ENCODE assay signal across 9 mouse cellular contexts in the genomic region with DNA sequence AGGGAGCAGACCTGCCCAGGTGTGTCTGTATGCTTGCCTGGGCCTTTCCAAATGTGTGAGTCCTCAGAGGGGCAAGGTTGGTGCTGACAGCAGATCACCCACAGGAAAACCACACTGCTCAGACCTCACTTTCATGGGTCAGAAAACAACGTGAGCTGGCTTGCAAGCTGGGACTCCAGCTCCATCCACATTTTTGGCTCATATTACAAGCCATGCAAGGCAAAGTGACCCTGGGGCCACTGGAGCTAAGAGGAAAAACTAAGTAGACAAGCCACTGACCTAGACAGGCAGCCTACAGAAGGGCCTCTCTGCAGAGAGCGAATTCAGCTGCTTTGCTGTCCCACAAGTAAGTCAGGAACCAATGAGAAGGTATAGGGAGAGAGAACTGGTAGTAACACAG.
A peak's percentile ranks its signal among the peaks of the same experiment; 100 is the strongest.
DNase-seq lines count a peak whose midpoint lies in the region; ATAC-seq lines count a peak whose summit lies in the region.
"Had no signal": no experiment of that assay in that cellular context is flagged by ENCODE, and none has a peak within 500 bp of the region (broad histone marks: within the 10 kb centered on the region; RNA-seq: fewer than 3 reads in every experiment).

No protein-coding gene starts in this region.

- no peaks in the 10 kb centered on the region for H3K36me3 ChIP-seq in forebrain, embryonic 13.5 days (ENCODE audit: poor library complexity, severe bottlenecking)

- no peaks in the 10 kb centered on the region for H3K27me3 ChIP-seq in forebrain, embryonic 13.5 days

- H3K4me1 ChIP-seq in forebrain, embryonic 13.5 days: peaks cover 42% of the 10 kb centered on the region

- no peaks in the 10 kb centered on the region for H3K9me3 ChIP-seq in forebrain, embryonic 13.5 days (replicated peaks)

- ATAC-seq in forebrain, embryonic 13.5 days: no peak
- ATAC-seq: intestine, postnatal 0 days had no signal

- no peak overlapping the region for H3K27ac ChIP-seq in forebrain, embryonic 13.5 days

- peak; percentile 6 for DNase-seq in left cerebral cortex, postnatal 4 days
- no peak for DNase-seq in left cerebral cortex, postnatal 14 days (ENCODE audit: low spot score in 2 of 2)
- peak; percentile 13 for DNase-seq in adrenal gland, postnatal 25 days
- peak; percentile 60 for DNase-seq in kidney, adult 11 months
- peak; percentile 49 for DNase-seq in mesoderm, embryonic 11.5 days (ENCODE audit: low read depth, low spot score)
- DNase-seq in thymus, postnatal 36 days: no peak
- no peak for DNase-seq in cerebellum, adult 11 months

- 56% methylated on average over 2 of the region's 2 CpGs for whole genome bisulfite sequencing in forebrain, embryonic 13.5 days

- no peak overlapping the region for H3K4me3 ChIP-seq in forebrain, embryonic 13.5 days

- H3K9ac ChIP-seq in forebrain, embryonic 13.5 days: no peak overlapping the region

- intact Hi-C loops in left cerebral cortex, postnatal 4 days (cut with DNase I): no loop called here
- intact Hi-C loops in left cerebral cortex, postnatal 14 days (cut with DNase I): no loop called here

- H3K4me2 ChIP-seq in forebrain, embryonic 13.5 days: no peak overlapping the region

Comparison
In these comparisons a context has a peak if more than half of its experiments do, and no peak if none do; other contexts are left out.
1. DNase-seq: peak in left cerebral cortex, postnatal 4 days (single experiment), adrenal gland, postnatal 25 days (single experiment), kidney, adult 11 months (single experiment) and mesoderm, embryonic 11.5 days (single experiment); none in left cerebral cortex, postnatal 14 days (0 of 2), thymus, postnatal 36 days (0 of 2) and cerebellum, adult 11 months (single experiment).